Mouse (Mus musculus): ENCODE measurements around the gene Olfr1381. TPM values are rescaled to one million over a fixed set of nuclear protein-coding genes. Genes with fewer than 3 reads are reported as not detected.
"Not testable (repeated sequence)": the region's sequence is repeated elsewhere in the genome, so short reads cannot be mapped to it uniquely, and the experiment has no call there.

The Olfr1381 gene
- polyA plus RNA-seq, 1 experiment, result not detected

GRCm38 (mm10) chr11:49590213-49590612 lies 47.0 kb downstream of the Olfr1381 start:
- no peaks in the 10 kb centered on the region for H3K36me3 ChIP-seq (ENCODE audit: control insufficient read depth, insufficient read depth, low read length)
- H3K4me1 ChIP-seq (ENCODE audit: control insufficient read depth, insufficient read depth, insufficient read length), result no peaks in the 10 kb centered on the region
- H3K27me3 ChIP-seq (ENCODE audit: control insufficient read depth, insufficient read depth, low read length), result no peaks in the 10 kb centered on the region
- 93% methylated on average over 19 of the region's 19 CpGs for WGBS
- TF ChIP-seq POLR2A (IDR thresholded peaks at IDR 0.05; ENCODE audit: low read depth, low read length) (no peak), CTCF (IDR thresholded peaks at IDR 0.05; ENCODE audit: extremely low read depth, insufficient read depth, insufficient read length, insufficient replicate concordance) (no peak)
- no peak for DNase-seq (ENCODE audit: low read depth in 1 of 2, low spot score in 2 of 2)
- no peak overlapping the region for H3K4me3 ChIP-seq (ENCODE audit: extremely low read depth, insufficient read depth, insufficient read length)
- H3K27ac ChIP-seq (ENCODE audit: insufficient read depth, low read length), result no peak overlapping the region

- not testable (repeated sequence) for H3K4me1 ChIP-seq (ENCODE audit: control insufficient read depth, insufficient read depth, insufficient read length); H3K36me3 ChIP-seq (ENCODE audit: control insufficient read depth, insufficient read depth, low read length); DNase-seq (ENCODE audit: low read depth in 1 of 2, low spot score in 2 of 2); H3K4me3 ChIP-seq (ENCODE audit: extremely low read depth, insufficient read depth, insufficient read length); H3K27ac ChIP-seq (ENCODE audit: insufficient read depth, low read length); H3K27me3 ChIP-seq (ENCODE audit: control insufficient read depth, insufficient read depth, low read length)
- 72% methylated on average over 2 of the region's 2 CpGs for WGBS
These were observed 53.9 kb downstream of the Olfr1381 start for GRCm38 (mm10) chr11:49597149-49597548.

Other genes with a start within 250 kb of the Olfr1381 start
- not detected in 2 replicates for gene Olfr10, start 238.7 kb upstream of the Olfr1381 start, polyA plus RNA-seq (2012; rRNA removed)
- not detected in 2 replicates for gene Olfr1391, start 220.7 kb upstream of the Olfr1381 start, polyA plus RNA-seq (2012; rRNA removed)
- not detected in 2 replicates for gene Olfr1390, start 208.3 kb upstream of the Olfr1381 start, polyA plus RNA-seq (2012; rRNA removed)
- gene Olfr1389, start 120.4 kb upstream of the Olfr1381 start, polyA plus RNA-seq (2012; rRNA removed), result not detected in 2 replicates
- gene Olfr1388, start 106.8 kb upstream of the Olfr1381 start, polyA plus RNA-seq (2012; rRNA removed), result 0.08 TPM in 1 of 2 replicates, not detected in the other
- gene Olfr1387, start 88.1 kb upstream of the Olfr1381 start, polyA plus RNA-seq (2012; rRNA removed), result not detected in 2 replicates
- not detected in 2 replicates for gene Olfr1386, start 78.4 kb upstream of the Olfr1381 start, polyA plus RNA-seq (2012; rRNA removed)
- not detected in 2 replicates for gene Olfr1385, start 54.4 kb upstream of the Olfr1381 start, polyA plus RNA-seq (2012; rRNA removed)
- not detected in 2 replicates for gene Olfr1384, start 36.7 kb upstream of the Olfr1381 start, polyA plus RNA-seq (2012; rRNA removed)
- not detected in 2 replicates for gene Olfr1383, start 23.8 kb upstream of the Olfr1381 start, polyA plus RNA-seq (2012; rRNA removed)
- not detected in 2 replicates for gene Olfr1382, start 15.2 kb upstream of the Olfr1381 start, polyA plus RNA-seq (2012; rRNA removed)
- gene Olfr1380, start 13.4 kb downstream of the Olfr1381 start, polyA plus RNA-seq (2012; rRNA removed), result not detected in 2 replicates
- 6.6 and 7.3 TPM in 2 replicates for gene Flt4, start 65.8 kb downstream of the Olfr1381 start, polyA plus RNA-seq (2012; rRNA removed)
- gene Scgb3a1, start 120.2 kb downstream of the Olfr1381 start, polyA plus RNA-seq (2012; rRNA removed), result 0.28 TPM in 1 of 2 replicates, not detected in the other
- 7.3 and 8.5 TPM in 2 replicates for gene Cnot6, start 169.3 kb downstream of the Olfr1381 start, polyA plus RNA-seq (2012; rRNA removed)